Mouse (Mus musculus) neural tube, embryonic 15.5 days (tissue): ENCODE data around the gene Slc51b. TPM values are rescaled to one million over a fixed set of nuclear protein-coding genes. Genes with fewer than 3 reads are reported as not detected.

Source experiments
- polyA plus RNA-seq: library from polyadenylated mRNA; unstranded; fragments of >200 nt; fragmentation: Nextera tagmentation; extraction: Ambion mirVana; gene quantifications from 2 replicates; pipeline ENCODE4 v1.2.1, GENCODE M21; 2015

The Slc51b gene
- polyA plus RNA-seq, 1 experiment from 2014 or later: not detected

Other genes starting within 250 kb of the Slc51b start
- 6.4 and 8.9 TPM in 2 replicates for gene Parp16, start 227.6 kb downstream of the Slc51b start, polyA plus RNA-seq
- 0.58 and 0.79 TPM in 2 replicates for gene Cilp, start 157.8 kb downstream of the Slc51b start, polyA plus RNA-seq
- gene Clpx, start 128.7 kb downstream of the Slc51b start, polyA plus RNA-seq: 40.6 and 43.3 TPM in 2 replicates
- 8.9 TPM in 2 replicates for gene Pdcd7, start 76.9 kb downstream of the Slc51b start, polyA plus RNA-seq
- 2.3 and 3.6 TPM in 2 replicates for gene Ubap1l, start 61.9 kb downstream of the Slc51b start, polyA plus RNA-seq
- 0.51 TPM in 2 replicates for gene Kbtbd13, start 31.3 kb downstream of the Slc51b start, polyA plus RNA-seq
- 5.8 and 7.4 TPM in 2 replicates for gene Rasl12, start 24.4 kb downstream of the Slc51b start, polyA plus RNA-seq
- 22.5 and 23.0 TPM in 2 replicates for gene Mtfmt, start 12.8 kb upstream of the Slc51b start, polyA plus RNA-seq
- 104 and 109 TPM in 2 replicates for gene Spg21, start 38.0 kb upstream of the Slc51b start, polyA plus RNA-seq
- gene Ankdd1a, start 97.2 kb upstream of the Slc51b start, polyA plus RNA-seq: 0.87 and 1.2 TPM in 2 replicates
- gene Plekho2, start 157.1 kb upstream of the Slc51b start, polyA plus RNA-seq: 5.0 and 7.7 TPM in 2 replicates
- gene Pif1, start 164.2 kb upstream of the Slc51b start, polyA plus RNA-seq: 2.7 and 4.7 TPM in 2 replicates
- gene Rbpms2, start 206.7 kb upstream of the Slc51b start, polyA plus RNA-seq: 3.1 and 4.9 TPM in 2 replicates
- 383 and 395 TPM in 2 replicates for gene Oaz2, start 245.0 kb upstream of the Slc51b start, polyA plus RNA-seq